Mouse (Mus musculus): ENCODE measurements around the gene Ubash3a.

- TF ChIP-seq CTCF (IDR thresholded peaks at IDR 0.05; ENCODE audit: low read depth) (no peak; the same call in 1 of the 2 replicates), EP300 (IDR thresholded peaks at IDR 0.05; ENCODE audit: low read depth) (no peak)
Observed at GRCm38 (mm10) chr17:31257149-31257548, 49.5 kb downstream of the Ubash3a start.

Data from liver, embryonic 14.5 days (tissue).